Mouse (Mus musculus) limb, embryonic 15.5 days (tissue): ENCODE results near the gene Cd4. TPM values are rescaled to one million over a fixed set of nuclear protein-coding genes. Genes with fewer than 3 reads are reported as not detected.
A peak's percentile ranks its signal among the peaks of the same experiment; 100 is the strongest.

ENCODE experiments used
- ATAC-seq: fragments of 200-750 bp; cut with Nextera tagmentation; 2 replicates; pipeline ENCODE4 v1.8.0; 2017; ENCODE audit warnings: low read depth, moderate TSS enrichment; ENCODE audit not compliant: insufficient number of reproducible peaks, low FRiP score, low TSS enrichment
- H3K27ac ChIP-seq: fragments of 300-500 bp; sonication (generic); 2 replicates; pipeline ENCODE4 v1.5.1; 2015; ENCODE audit warnings: moderate library complexity, mild to moderate bottlenecking, inconsistent platforms
- H3K27me3 ChIP-seq: fragments of 300-500 bp; sonication (generic); 2 replicates; pipeline ENCODE4 v1.6.1; 2015; ENCODE audit warnings: inconsistent platforms
- H3K36me3 ChIP-seq: fragments of 300-500 bp; sonication (generic); 2 replicates; pipeline ENCODE4 v1.6.1; 2015; ENCODE audit warnings: inconsistent platforms
- H3K4me1 ChIP-seq: fragments of 300-500 bp; sonication (generic); 2 replicates; pipeline ENCODE4 v1.6.1; 2015; ENCODE audit warnings: inconsistent platforms
- H3K4me2 ChIP-seq: fragments of 300-500 bp; sonication (generic); 2 replicates; pipeline ENCODE4 v1.6.1; 2015; ENCODE audit warnings: mild to moderate bottlenecking, inconsistent platforms
- H3K4me3 ChIP-seq: fragments of 300-500 bp; sonication (generic); 2 replicates; pipeline ENCODE4 v1.5.1; 2015; ENCODE audit warnings: mild to moderate bottlenecking, inconsistent platforms
- H3K9ac ChIP-seq: fragments of 300-500 bp; sonication (generic); 2 replicates; pipeline ENCODE4 v1.6.1; 2015; ENCODE audit warnings: inconsistent platforms
- H3K9me3 ChIP-seq: fragments of 300-500 bp; sonication (generic); 2 replicates; pipeline ENCODE4 v1.6.1; 2016; ENCODE audit warnings: inconsistent platforms
- WGBS: fragments of 180-500 bp; shearing (Covaris S2); methylation state at CpG from one replicate; pipeline ENCODE4 v1.1.7; 2015; 5-methylcytosine and 5-hydroxymethylcytosine counted together
- polyA plus RNA-seq: library from polyadenylated mRNA; unstranded; fragments of >200 nt; fragmentation: Nextera tagmentation; extraction: Ambion mirVana; gene quantifications from 2 replicates; pipeline ENCODE4 v1.2.1, GENCODE M21; 2015

The Cd4 gene
- polyA plus RNA-seq, 1 experiment from 2014 or later = 0.24 TPM

DNA sequence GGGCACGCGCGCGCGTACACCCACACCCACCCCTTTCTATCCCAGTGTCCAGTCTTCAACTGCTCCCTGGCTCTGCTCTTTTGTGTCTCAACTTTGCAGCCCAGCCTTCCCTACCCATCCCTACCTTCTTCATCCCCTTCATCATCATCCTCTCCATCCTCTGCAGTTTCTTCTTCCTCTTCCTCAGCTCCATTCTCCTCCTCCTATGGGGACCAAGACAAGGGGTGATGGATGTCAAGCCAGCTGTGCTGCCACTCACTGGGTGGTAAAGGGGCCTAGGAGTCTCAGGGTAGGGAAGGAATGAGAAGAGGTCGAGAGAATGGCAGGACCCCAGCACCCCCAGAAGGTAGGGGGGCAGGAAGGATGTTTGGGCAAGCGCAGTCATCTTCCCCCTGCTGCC lies 26.5 kb upstream of the Cd4 start:
- no peak for ATAC-seq
- Histone ChIP-seq H3K36me3 (peaks cover 31% of the 10 kb centered on the region), H3K9me3 (no peaks in the 10 kb centered on the region), H3K9ac (no peak overlapping the region), H3K27ac (no peak overlapping the region), H3K4me3 (no peak overlapping the region; the same call in 1 of the 2 replicates), H3K4me2 (peak overlapping the region; percentile 90; the same call in 1 of the 2 replicates), H3K27me3 (peaks cover 9% of the 10 kb centered on the region), H3K4me1 (peaks cover 62% of the 10 kb centered on the region)
- 87% methylated on average over 7 of the region's 7 CpGs for WGBS

DNA sequence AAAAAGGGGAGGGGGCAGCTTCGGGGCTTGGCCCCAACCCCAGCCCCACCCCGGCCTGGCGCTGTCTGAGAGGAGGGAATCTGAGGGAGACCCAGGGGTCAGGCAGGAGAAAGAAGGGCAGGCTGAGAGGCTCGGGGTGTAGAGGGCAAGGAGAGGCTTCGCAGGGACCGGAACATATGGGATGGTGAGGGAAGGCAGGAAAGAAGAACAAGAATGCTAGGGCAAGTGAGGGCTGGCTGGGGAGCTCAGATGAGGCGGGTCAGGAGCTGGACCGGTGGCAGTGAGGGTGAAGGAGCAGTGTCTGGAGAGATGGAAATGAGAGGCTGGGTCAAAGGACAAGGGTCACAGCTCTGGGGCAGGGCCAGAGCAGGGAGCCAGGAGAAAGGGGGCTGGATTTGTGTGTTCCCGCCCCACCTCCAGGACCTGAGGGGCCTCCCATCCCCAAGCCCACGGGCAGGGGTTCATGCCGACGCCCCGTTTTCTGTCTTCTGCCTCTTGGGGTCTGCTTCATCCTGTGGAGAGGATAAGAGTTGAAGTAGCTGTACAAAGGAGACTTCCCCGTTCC lies 25.8 kb upstream of the Cd4 start:
- Histone ChIP-seq H3K9me3 (no peaks in the 10 kb centered on the region), H3K4me3 (no peak overlapping the region), H3K27me3 (peaks cover 9% of the 10 kb centered on the region), H3K36me3 (peaks cover 31% of the 10 kb centered on the region), H3K27ac (peak overlapping the region; percentile 50; the same call in 1 of the 2 replicates), H3K4me2 (no peak overlapping the region), H3K9ac (no peak overlapping the region), H3K4me1 (peaks cover 55% of the 10 kb centered on the region)
- no peak for ATAC-seq
- WGBS = 78% methylated on average over 14 of the region's 14 CpGs

DNA sequence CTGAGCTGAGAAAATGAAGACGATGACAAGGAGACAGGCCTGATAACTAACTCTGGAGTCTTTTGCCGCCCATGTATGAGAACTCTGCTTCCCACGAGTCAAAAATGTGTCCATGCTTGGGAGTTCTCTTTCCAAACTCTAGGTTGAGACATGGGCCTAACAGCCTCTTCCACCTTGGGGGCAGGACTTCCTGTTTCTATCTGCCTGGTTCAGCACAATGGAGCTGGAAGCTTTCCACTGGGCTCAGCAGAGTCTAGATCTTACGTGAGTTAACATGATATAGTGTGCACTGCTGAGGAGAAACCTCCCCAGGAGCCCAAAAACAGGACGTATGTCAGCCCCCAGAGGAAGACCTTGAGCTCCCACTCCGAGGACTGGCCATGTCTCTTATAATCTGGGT lies 25.2 kb upstream of the Cd4 start:
- H3K4me3 ChIP-seq = no peak overlapping the region
- peak overlapping the region; percentile 50; the same call in 1 of the 2 replicates for H3K27ac ChIP-seq
- no peak overlapping the region for H3K9ac ChIP-seq
- no peaks in the 10 kb centered on the region for H3K9me3 ChIP-seq
- no peak for ATAC-seq
- H3K4me1 ChIP-seq = peaks cover 49% of the 10 kb centered on the region
- H3K36me3 ChIP-seq = peaks cover 31% of the 10 kb centered on the region
- H3K4me2 ChIP-seq = no peak overlapping the region
- peaks cover 14% of the 10 kb centered on the region for H3K27me3 ChIP-seq
- WGBS = 69% methylated on average over 6 of the region's 6 CpGs

GRCm38 (mm10) chr6:124911533-124912218 lies 23.7 kb upstream of the Cd4 start, which contains the start of gene Lag3:
Gene Lag3, minus strand, starts transcription at chr6:124911705.
- peaks cover 15% of the 10 kb centered on the region for H3K27me3 ChIP-seq
- no peak within 1 kb of the TSS for H3K4me3 ChIP-seq
- peaks cover 31% of the 10 kb centered on the region for H3K36me3 ChIP-seq
- WGBS = 18% methylated on average over 12 of the region's 13 CpGs
- no peak within 1 kb of the TSS for H3K9ac ChIP-seq
- 0 out of 2 replicates have a peak within 1 kb of the TSS, but pooled peaks have one; percentile 10 for H3K4me2 ChIP-seq
- H3K4me1 ChIP-seq = peaks cover 47% of the 10 kb centered on the region
- ATAC-seq = no peak
- peak within 1 kb of the TSS; percentile 59 for H3K27ac ChIP-seq
- H3K9me3 ChIP-seq = no peaks in the 10 kb centered on the region

DNA sequence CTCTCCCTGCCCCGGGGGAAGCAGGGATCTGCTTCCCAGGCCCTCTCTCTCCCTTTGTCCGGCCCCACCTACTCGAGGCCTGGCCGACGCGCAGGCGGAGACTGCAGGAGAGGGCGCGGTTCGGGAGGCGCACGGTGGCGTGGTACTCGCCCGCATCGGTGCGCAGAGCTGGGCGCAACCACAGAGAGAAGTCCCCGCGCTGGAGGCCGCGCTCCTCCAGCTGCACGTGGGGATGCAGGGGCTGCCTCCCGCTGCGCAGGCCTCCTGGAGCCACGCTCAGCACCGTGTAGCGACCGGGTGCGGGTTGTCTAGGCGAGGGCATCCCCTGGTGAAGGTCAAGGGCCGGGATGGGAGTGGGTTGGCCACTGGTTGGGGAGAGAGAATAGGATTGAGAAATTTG lies 22.0 kb upstream of the Cd4 start:
- Histone ChIP-seq H3K4me1 (peaks cover 37% of the 10 kb centered on the region), H3K4me2 (peak overlapping the region; percentile 42), H3K9me3 (no peaks in the 10 kb centered on the region), H3K27me3 (peaks cover 15% of the 10 kb centered on the region), H3K36me3 (peaks cover 27% of the 10 kb centered on the region), H3K9ac (peak overlapping the region; percentile 28; the same call in 1 of the 2 replicates), H3K4me3 (peak overlapping the region; percentile 21), H3K27ac (no peak overlapping the region)
- no peak for ATAC-seq
- 4% methylated on average over 32 of the region's 32 CpGs for WGBS

GRCm38 (mm10) chr6:124907767-124908166 lies 19.7 kb upstream of the Cd4 start:
- Histone ChIP-seq H3K27me3 (peaks cover 15% of the 10 kb centered on the region), H3K9me3 (no peaks in the 10 kb centered on the region), H3K36me3 (peaks cover 5% of the 10 kb centered on the region), H3K4me1 (peaks cover 34% of the 10 kb centered on the region), H3K4me2 (no peak overlapping the region), H3K9ac (no peak overlapping the region), H3K4me3 (no peak overlapping the region), H3K27ac (no peak overlapping the region)
- WGBS = 66% methylated on average over 1 of the region's 1 CpGs
- ATAC-seq = no peak

- 51% methylated on average over 14 of the region's 16 CpGs for WGBS
- H3K36me3 ChIP-seq = no peaks in the 10 kb centered on the region
- peak overlapping the region; percentile 37; the same call in 1 of the 2 replicates for H3K9ac ChIP-seq
- no peak for ATAC-seq
- peaks cover 11% of the 10 kb centered on the region for H3K27me3 ChIP-seq
- H3K9me3 ChIP-seq = no peaks in the 10 kb centered on the region
- H3K27ac ChIP-seq = peak overlapping the region; percentile 98
- H3K4me2 ChIP-seq = peak overlapping the region; percentile 84
- peak overlapping the region; percentile 52 for H3K4me3 ChIP-seq
- peaks cover 19% of the 10 kb centered on the region for H3K4me1 ChIP-seq
These were observed 17.2 kb upstream of the Cd4 start for GRCm38 (mm10) chr6:124904991-124905860.

GRCm38 (mm10) chr6:124904161-124904981 lies 16.4 kb upstream of the Cd4 start:
- WGBS = 7% methylated on average over 24 of the region's 24 CpGs
- peak overlapping the region; percentile 84 for H3K4me2 ChIP-seq
- H3K9me3 ChIP-seq = no peaks in the 10 kb centered on the region
- peak overlapping the region; percentile 98 for H3K27ac ChIP-seq
- H3K36me3 ChIP-seq = no peaks in the 10 kb centered on the region
- peaks cover 6% of the 10 kb centered on the region for H3K27me3 ChIP-seq
- H3K9ac ChIP-seq = peak overlapping the region; percentile 52
- H3K4me3 ChIP-seq = peak overlapping the region; percentile 52
- H3K4me1 ChIP-seq = peaks cover 12% of the 10 kb centered on the region
- peak; percentile 70 for ATAC-seq

GRCm38 (mm10) chr6:124903580-124904151 lies 15.6 kb upstream of the Cd4 start:
- peaks cover 12% of the 10 kb centered on the region for H3K4me1 ChIP-seq
- H3K36me3 ChIP-seq = no peaks in the 10 kb centered on the region
- H3K4me2 ChIP-seq = peak overlapping the region; percentile 84
- peak overlapping the region; percentile 52 for H3K4me3 ChIP-seq
- H3K9ac ChIP-seq = peak overlapping the region; percentile 52
- H3K27me3 ChIP-seq = peaks cover 6% of the 10 kb centered on the region
- ATAC-seq = peak; percentile 80
- H3K27ac ChIP-seq = peak overlapping the region; percentile 98
- under 1% methylated on average over 23 of the region's 23 CpGs for WGBS
- no peaks in the 10 kb centered on the region for H3K9me3 ChIP-seq

GRCm38 (mm10) chr6:124901851-124902250 lies 13.8 kb upstream of the Cd4 start:
- no peak overlapping the region for H3K9ac ChIP-seq

More at GRCm38 (mm10) chr6:124901851-124902250, 13.8 kb upstream of the Cd4 start:
- H3K9me3 ChIP-seq = no peaks in the 10 kb centered on the region
- H3K27me3 ChIP-seq = no peaks in the 10 kb centered on the region
- ATAC-seq = no peak
- peaks cover 12% of the 10 kb centered on the region for H3K4me1 ChIP-seq
- H3K4me2 ChIP-seq = no peak overlapping the region
- no peak overlapping the region for H3K27ac ChIP-seq
- no peak overlapping the region for H3K4me3 ChIP-seq
- no peaks in the 10 kb centered on the region for H3K36me3 ChIP-seq
